Mouse (Mus musculus): ENCODE data around the gene Topaz1. TPM values are rescaled to one million over a fixed set of nuclear protein-coding genes. Genes with fewer than 3 reads are reported as not detected.

Gene Topaz1
- not detected for polyA plus RNA-seq (2012; fragmentation: generic; extraction: Trizol)

GRCm38 (mm10) chr9:122747060-122747459 is at the start of gene Topaz1:
TSS of gene Topaz1 (plus strand) at chr9:122747346.

DNA sequence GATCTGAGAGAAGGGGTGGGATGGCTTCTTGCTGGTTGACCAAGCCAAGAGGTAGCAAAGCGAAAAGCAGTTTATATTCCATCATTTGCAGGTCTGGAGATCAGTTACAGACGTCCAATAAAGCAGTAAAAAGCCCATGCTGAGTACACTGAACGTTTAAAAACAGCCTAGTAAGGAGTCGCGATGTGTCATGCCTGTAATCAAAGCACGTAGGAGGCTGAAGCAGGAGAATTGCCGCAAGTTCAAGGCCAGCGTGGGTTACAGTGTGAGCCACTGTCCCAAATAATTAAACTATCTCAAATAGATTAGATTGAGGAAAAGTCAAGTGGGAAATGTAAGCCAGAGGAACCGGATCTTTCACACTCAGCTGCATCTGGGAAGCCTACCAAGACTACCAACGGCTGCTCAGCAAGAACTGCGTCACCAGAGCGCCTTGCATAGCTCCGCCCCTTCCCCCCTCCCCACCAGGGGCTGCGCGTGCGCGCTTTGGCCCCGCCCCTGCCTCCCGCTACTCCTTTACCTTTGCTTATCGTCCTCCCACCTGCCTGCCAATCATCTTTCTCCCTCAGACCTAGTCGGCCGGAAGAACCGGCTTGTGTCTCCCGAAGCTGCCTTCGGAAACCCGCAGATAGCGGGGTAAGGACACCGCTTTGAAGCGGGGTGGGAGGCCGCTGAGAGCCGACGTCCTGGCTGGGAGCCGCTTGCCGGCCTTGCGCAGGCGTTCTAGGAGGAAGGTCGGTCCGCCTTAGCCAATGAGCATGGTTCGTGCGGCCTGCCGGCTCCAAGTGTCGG is 58.1 kb downstream of the Topaz1 start, which contains the start of gene Tcaim:
Gene Tcaim, plus strand, starts transcription at position 487 of the 792 bp plus-strand sequence.

GRCm38 (mm10) chr9:122843760-122844159 is 96.6 kb downstream of the Topaz1 start, which contains the start of gene Gm35549:
TSS of gene Gm35549 (minus strand) at chr9:122844035.

Other genes starting within 250 kb of the Topaz1 start
- 1 to 10 TPM in 1 of 2 experiments, under 1 TPM in 1; 0.18 to 1.7 TPM for gene Tcaim, start 58.2 kb downstream of the Topaz1 start, polyA plus RNA-seq (2012; fragmentation: generic; extraction: Trizol)
- gene Gm35549, start 96.7 kb downstream of the Topaz1 start, polyA plus RNA-seq (2012; fragmentation: generic; extraction: Trizol) = under 1 TPM in 1 of 2 experiments, not detected in 1; 0.47 TPM
- 1 to 10 TPM in 1 of 2 experiments, under 1 TPM in 1; 0.20 to 5.4 TPM for gene Zfp445, start 118.7 kb downstream of the Topaz1 start, polyA plus RNA-seq (2012; fragmentation: generic; extraction: Trizol)
- 1 to 10 TPM in 1 of 2 experiments, under 1 TPM in 1; 0.04 to 1.7 TPM for gene Zkscan7, start 138.3 kb downstream of the Topaz1 start, polyA plus RNA-seq (2012; fragmentation: generic; extraction: Trizol)
- gene Zfp105, start 175.7 kb downstream of the Topaz1 start, polyA plus RNA-seq (2012; fragmentation: generic; extraction: Trizol) = under 1 TPM in 1 of 2 experiments, not detected in 1; 0.25 TPM
- 1 to 10 TPM; 1.5 to 5.6 TPM for gene 1110059G10Rik, start 203.7 kb downstream of the Topaz1 start, polyA plus RNA-seq (2012; fragmentation: generic; extraction: Trizol)
- gene Kif15, start 203.7 kb downstream of the Topaz1 start, polyA plus RNA-seq (2012; fragmentation: generic; extraction: Trizol) = 1 to 10 TPM in 1 of 2 experiments, under 1 TPM in 1; 0.91 to 4.9 TPM